ENCODE assay signal across 8 mouse cellular contexts in the genomic region with DNA sequence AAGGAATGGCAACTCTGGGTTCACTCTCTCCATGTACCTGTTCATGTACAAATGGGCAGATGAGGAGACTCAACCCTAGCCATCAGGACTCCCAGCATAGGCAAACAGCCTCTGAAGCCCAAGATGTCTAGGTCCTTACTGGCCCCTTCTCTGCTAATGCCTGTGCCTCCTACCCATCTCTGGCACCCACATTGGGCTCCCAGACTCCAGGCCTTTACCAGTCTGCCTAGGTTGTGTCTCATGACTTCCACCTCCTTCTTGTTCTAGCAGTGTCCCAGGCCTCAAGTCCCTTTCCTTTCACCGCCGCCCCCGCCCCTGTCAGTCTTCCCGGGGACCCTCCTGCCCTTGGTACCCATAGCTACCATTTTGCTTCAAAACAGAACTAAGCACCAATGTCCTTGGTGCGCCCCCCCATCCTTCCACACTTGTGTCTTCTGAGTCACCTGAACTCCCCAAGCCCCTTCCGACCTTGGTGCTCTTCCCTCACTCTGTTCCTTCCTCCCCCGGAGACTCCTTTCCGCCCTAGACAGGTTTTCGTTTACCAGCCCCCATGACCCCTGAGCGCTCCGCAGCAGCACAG. TPM values are rescaled to one million over a fixed set of nuclear protein-coding genes. Genes with fewer than 3 reads are reported as not detected.
DNase-seq lines count a peak whose midpoint lies in the region; ATAC-seq and TF ChIP-seq lines count a peak whose summit lies in the region.

No protein-coding gene starts in this region.

- H3K27me3 ChIP-seq in heart, embryonic 10.5 days (ENCODE audit: insufficient read depth, poor library complexity, severe bottlenecking): peaks cover 11% of the 10 kb centered on the region; the same call in 1 of the 2 replicates
- H3K27me3 ChIP-seq in forebrain, embryonic 11.5 days (ENCODE audit: control insufficient read depth, insufficient read depth, low read length): peaks cover 6% of the 10 kb centered on the region; the same call in 1 of the 2 replicates
- no peaks in the 10 kb centered on the region; the same call in 1 of the 2 replicates for H3K27me3 ChIP-seq in limb, embryonic 14.5 days (ENCODE audit: control insufficient read depth, insufficient read depth, low read length)
- no peaks in the 10 kb centered on the region for H3K27me3 ChIP-seq in stomach, postnatal 0 days (ENCODE audit: control insufficient read depth, insufficient read depth, low read length)

- H3K4me3 ChIP-seq in heart, embryonic 10.5 days: peak overlapping the region; percentile 87
- H3K4me3 ChIP-seq in ES-E14 (ENCODE audit: insufficient read depth in 1 of 2, low read depth in 1 of 2, low read length in 2 of 2, poor library complexity in 1 of 2, severe bottlenecking in 1 of 2): peak overlapping the region; percentile 89 to 90
- H3K4me3 ChIP-seq in forebrain, embryonic 11.5 days (ENCODE audit: low read depth, low read length): peak overlapping the region; percentile 68
- H3K4me3 ChIP-seq in limb, embryonic 14.5 days (replicated peaks; ENCODE audit: low read length): peak overlapping the region; percentile 69
- peak overlapping the region; percentile 68 for H3K4me3 ChIP-seq in stomach, postnatal 0 days (ENCODE audit: low read depth, low read length)

- TF ChIP-seq POLR2A in limb, embryonic 14.5 days (IDR thresholded peaks at IDR 0.05; ENCODE audit: borderline replicate concordance, extremely low read depth, insufficient read depth, insufficient read length): no peak

- no peaks in the 10 kb centered on the region for H3K36me3 ChIP-seq in heart, embryonic 10.5 days
- H3K36me3 ChIP-seq in ES-E14 (ENCODE audit: control insufficient read depth, insufficient read depth, low read length, poor library complexity, severe bottlenecking): 0 out of 2 replicates have a peak, but pooled peaks cover 2% of the 10 kb centered on the region
- no peaks in the 10 kb centered on the region for H3K36me3 ChIP-seq in forebrain, embryonic 11.5 days (ENCODE audit: control insufficient read depth, insufficient read depth, low read length)
- no peaks in the 10 kb centered on the region for H3K36me3 ChIP-seq in limb, embryonic 14.5 days (ENCODE audit: control insufficient read depth, insufficient read depth, low read length)
- H3K36me3 ChIP-seq in stomach, postnatal 0 days (ENCODE audit: control insufficient read depth, insufficient read depth, low read length): no peaks in the 10 kb centered on the region

- H3K9me3 ChIP-seq in heart, embryonic 10.5 days: no peaks in the 10 kb centered on the region
- 0 out of 2 replicates have a peak, but pooled peaks cover 4% of the 10 kb centered on the region for H3K9me3 ChIP-seq in ES-E14 (ENCODE audit: control insufficient read depth, insufficient read depth, low read depth, low read length)
- no peaks in the 10 kb centered on the region for H3K9me3 ChIP-seq in forebrain, embryonic 11.5 days (ENCODE audit: control insufficient read depth, low read length)
- no peaks in the 10 kb centered on the region for H3K9me3 ChIP-seq in limb, embryonic 14.5 days (ENCODE audit: control insufficient read depth, low read length)
- H3K9me3 ChIP-seq in stomach, postnatal 0 days (ENCODE audit: control insufficient read depth, low read length): no peaks in the 10 kb centered on the region

- peaks cover 56% of the 10 kb centered on the region for H3K4me1 ChIP-seq in heart, embryonic 10.5 days
- H3K4me1 ChIP-seq in ES-E14 (ENCODE audit: control insufficient read depth in 2 of 2, insufficient read depth in 2 of 2, low read length in 2 of 2, poor library complexity in 1 of 2): no peaks in the 10 kb centered on the region
- H3K4me1 ChIP-seq in forebrain, embryonic 11.5 days (replicated peaks; ENCODE audit: control insufficient read depth, insufficient read depth, low read length): no peaks in the 10 kb centered on the region; the same call in 1 of the 2 replicates
- H3K4me1 ChIP-seq in limb, embryonic 14.5 days (ENCODE audit: control insufficient read depth, insufficient read depth, low read length): peaks cover 37% of the 10 kb centered on the region
- H3K4me1 ChIP-seq in stomach, postnatal 0 days (replicated peaks; ENCODE audit: control insufficient read depth, insufficient read depth): peaks cover 2% of the 10 kb centered on the region; the same call in 1 of the 2 replicates

- H3K27ac ChIP-seq in heart, embryonic 10.5 days: peak overlapping the region; percentile 93
- no peak overlapping the region for H3K27ac ChIP-seq in ES-E14 (ENCODE audit: insufficient read depth, low read depth, low read length, poor library complexity, severe bottlenecking)
- H3K27ac ChIP-seq in forebrain, embryonic 11.5 days (ENCODE audit: low read depth, low read length): no peak overlapping the region
- H3K27ac ChIP-seq in limb, embryonic 14.5 days (replicated peaks; ENCODE audit: low read depth, low read length): no peak overlapping the region
- H3K27ac ChIP-seq in stomach, postnatal 0 days (replicated peaks): peak overlapping the region; percentile 4; the same call in 1 of the 2 replicates

- peak overlapping the region; percentile 81 for H3K9ac ChIP-seq in ES-E14 (ENCODE audit: insufficient read depth, low read depth, low read length, poor library complexity, severe bottlenecking)
- peak overlapping the region; percentile 63 for H3K9ac ChIP-seq in forebrain, embryonic 11.5 days (ENCODE audit: low read length)
- H3K9ac ChIP-seq in limb, embryonic 14.5 days (ENCODE audit: low read depth, low read length, severe bottlenecking): peak overlapping the region; percentile 65
- H3K9ac ChIP-seq in stomach, postnatal 0 days (ENCODE audit: low read length): peak overlapping the region; percentile 74

- in situ Hi-C loops in ES-E14 (cut with MboI; ENCODE audit: low sequenced_read_pairs in 2 of 2, unreplicated experiment in 2 of 2): no loop called here

- peak overlapping the region; percentile 84 for H3K4me2 ChIP-seq in forebrain, embryonic 11.5 days (ENCODE audit: low read depth, low read length, severe bottlenecking)
- peak overlapping the region; percentile 71 for H3K4me2 ChIP-seq in limb, embryonic 14.5 days (replicated peaks; ENCODE audit: low read depth, low read length, severe bottlenecking)
- H3K4me2 ChIP-seq in stomach, postnatal 0 days (replicated peaks; ENCODE audit: low read depth): peak overlapping the region; percentile 86

- TF ChIP-seq EP300 in stomach, postnatal 0 days (optimal IDR thresholded peaks at IDR 0.05): no peak

- ATAC-seq in forebrain, embryonic 11.5 days (replicated peaks; ENCODE audit: low FRiP score): no peak
- no peak for ATAC-seq in limb, embryonic 14.5 days (ENCODE audit: low FRiP score, low read depth)
- ATAC-seq in stomach, postnatal 0 days (ENCODE audit: low FRiP score, low TSS enrichment): no peak; the same call in 1 of the 2 replicates
- ATAC-seq in frontal cortex, adult (ENCODE audit: low TSS enrichment): no peak

- DNase-seq in heart, embryonic 10.5 days (ENCODE audit: low spot score): no peak
- DNase-seq in heart, adult 8-10 months (ENCODE audit: low spot score): no peak
- no peak for DNase-seq in ES-E14 (ENCODE audit: low read depth, low spot score)
- no peak for DNase-seq in forebrain, embryonic 11.5 days (ENCODE audit: low spot score)
- no peak for DNase-seq in limb, embryonic 14.5 days (ENCODE audit: low spot score)
- DNase-seq in stomach, postnatal 0 days (ENCODE audit: low spot score): no peak
- no peak for DNase-seq in frontal cortex, postnatal 10 days (ENCODE audit: low spot score in 2 of 2)

- WGBS in heart, embryonic 10.5 days: 26% methylated on average over 11 of the region's 11 CpGs
- 30% methylated on average over 11 of the region's 11 CpGs for WGBS in forebrain, embryonic 11.5 days
- 29% methylated on average over 11 of the region's 11 CpGs for WGBS in limb, embryonic 14.5 days
- 37% methylated on average over 11 of the region's 11 CpGs for WGBS in stomach, postnatal 0 days

- no peak for TF ChIP-seq CTCF in stomach, postnatal 0 days (IDR thresholded peaks at IDR 0.05; ENCODE audit: low read depth)

TF ChIP-seq in ES-E14, 5 proteins besides CTCF, POLR2A, EP300 and RAD21:
- TF ChIP-seq HCFC1 (IDR thresholded peaks at IDR 0.05; ENCODE audit: borderline replicate concordance, insufficient read depth, low read length): no peak
- no peak for TF ChIP-seq CHD2 (IDR thresholded peaks at IDR 0.05; ENCODE audit: low read depth, low read length)
- no peak for TF ChIP-seq MAFK (IDR thresholded peaks at IDR 0.05; ENCODE audit: insufficient read depth, low read depth, low read length)
- TF ChIP-seq ZNF384 (IDR thresholded peaks at IDR 0.05; ENCODE audit: low read depth, low read length): no peak
- TF ChIP-seq ZC3H11A (IDR thresholded peaks at IDR 0.05; ENCODE audit: borderline replicate concordance, low read depth, low read length): no peak

RNA-seq across cellular contexts. Expression of a gene that starts 0.7 kb away (rescaled TPM):
- polyA plus RNA-seq in heart, embryonic 10.5 days (2016; fragmentation: Nextera tagmentation; extraction: Ambion mirVana): 28.1 and 42.0 TPM in 2 replicates
- 10 to 100 TPM; 69.1 to 74.1 (median 72.8) TPM for total RNA-seq in heart, adult 8-10 months (2022)
- total RNA-seq in ES-E14 (2012; rRNA removed): 11.3 and 18.6 TPM in 2 replicates
- 3.1 and 3.4 TPM in 2 replicates for polyA plus RNA-seq in forebrain, embryonic 11.5 days (2014; fragmentation: Nextera tagmentation; extraction: Ambion mirVana)
- polyA plus RNA-seq in limb, embryonic 14.5 days (2012; rRNA removed): 11.0 and 14.9 TPM in 2 replicates
- polyA plus RNA-seq in limb, embryonic 14.5 days (2014; fragmentation: Nextera tagmentation; extraction: Ambion mirVana): 5.0 and 5.2 TPM in 2 replicates
- polyA plus RNA-seq in stomach, postnatal 0 days (2015; fragmentation: Nextera tagmentation; extraction: Ambion mirVana): 6.7 and 7.2 TPM in 2 replicates

RNA-seq across cellular contexts. Expression of a gene that starts 29.1 kb away (rescaled TPM):
- polyA plus RNA-seq in heart, embryonic 10.5 days (2016; fragmentation: Nextera tagmentation; extraction: Ambion mirVana): 37.3 and 44.6 TPM in 2 replicates
- total RNA-seq in heart, adult 8-10 months (2022): 10 to 100 TPM; 11.6 to 22.2 (median 16.0) TPM
- 37.6 and 56.4 TPM in 2 replicates for total RNA-seq in ES-E14 (2012; rRNA removed)
- 69.4 and 71.6 TPM in 2 replicates for polyA plus RNA-seq in forebrain, embryonic 11.5 days (2014; fragmentation: Nextera tagmentation; extraction: Ambion mirVana)
- 26.4 and 36.0 TPM in 2 replicates for polyA plus RNA-seq in limb, embryonic 14.5 days (2012; rRNA removed)
- polyA plus RNA-seq in limb, embryonic 14.5 days (2014; fragmentation: Nextera tagmentation; extraction: Ambion mirVana): 35.7 and 40.0 TPM in 2 replicates
- polyA plus RNA-seq in stomach, postnatal 0 days (2015; fragmentation: Nextera tagmentation; extraction: Ambion mirVana): 10.3 and 10.4 TPM in 2 replicates

RNA-seq across cellular contexts. Expression of a gene that starts 34.3 kb away (rescaled TPM):
- 15.7 and 18.7 TPM in 2 replicates for polyA plus RNA-seq in heart, embryonic 10.5 days (2016; fragmentation: Nextera tagmentation; extraction: Ambion mirVana)
- total RNA-seq in heart, adult 8-10 months (2022): 10 to 100 TPM; 17.0 to 21.7 (median 20.5) TPM
- 30.0 and 33.2 TPM in 2 replicates for total RNA-seq in ES-E14 (2012; rRNA removed)
- 15.0 and 17.0 TPM in 2 replicates for polyA plus RNA-seq in forebrain, embryonic 11.5 days (2014; fragmentation: Nextera tagmentation; extraction: Ambion mirVana)
- polyA plus RNA-seq in limb, embryonic 14.5 days (2012; rRNA removed): 16.6 and 20.0 TPM in 2 replicates
- 9.0 and 13.0 TPM in 2 replicates for polyA plus RNA-seq in limb, embryonic 14.5 days (2014; fragmentation: Nextera tagmentation; extraction: Ambion mirVana)
- polyA plus RNA-seq in stomach, postnatal 0 days (2015; fragmentation: Nextera tagmentation; extraction: Ambion mirVana): 6.2 and 25.9 TPM in 2 replicates

Comparison
In these comparisons a context has a peak if more than half of its experiments do, and no peak if none do; other contexts are left out.
1. H3K27ac ChIP-seq: peak in heart, embryonic 10.5 days (single experiment) and stomach, postnatal 0 days (single experiment); none in ES-E14 (single experiment), forebrain, embryonic 11.5 days (single experiment) and limb, embryonic 14.5 days (single experiment).
2. Peak in every context shown above with its lines, with median percentiles within 50 percentile points of each other: H3K4me3 ChIP-seq, H3K9ac ChIP-seq and H3K4me2 ChIP-seq.